ENCODE assay signal across 9 mouse cellular contexts in the genomic region with DNA sequence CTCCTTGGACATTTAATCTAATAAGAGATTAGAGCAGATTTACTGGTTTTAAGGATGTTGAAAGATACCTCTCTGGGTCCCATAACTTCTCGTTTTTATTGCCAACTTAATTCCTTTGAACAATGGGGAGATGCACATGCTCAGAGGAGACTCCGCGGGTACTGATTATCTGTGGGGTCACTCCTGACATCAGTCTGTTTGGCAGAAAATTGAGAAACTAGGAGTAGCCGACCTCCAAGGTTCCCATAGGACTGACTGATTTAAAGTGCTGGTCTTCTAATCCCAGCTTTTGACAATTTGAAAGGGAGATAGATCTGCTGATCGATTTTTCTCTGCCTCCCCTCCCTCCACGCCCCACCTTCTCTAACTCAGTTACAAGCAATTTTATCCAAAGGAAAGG. TPM values are rescaled to one million over a fixed set of nuclear protein-coding genes. Genes with fewer than 3 reads are reported as not detected.
DNase-seq lines count a peak whose midpoint lies in the region; ATAC-seq lines count a peak whose summit lies in the region.
"Had no signal": no experiment of that assay in that cellular context is flagged by ENCODE, and none has a peak within 500 bp of the region (broad histone marks: within the 10 kb centered on the region; RNA-seq: fewer than 3 reads in every experiment).

No protein-coding gene starts in this region.

- peak overlapping the region; percentile 70 for H3K4me3 ChIP-seq in midbrain, embryonic 13.5 days (replicated peaks)
- no peak overlapping the region for H3K4me3 ChIP-seq in midbrain, embryonic 10.5 days
- peak overlapping the region; percentile 15; the same call in 1 of the 2 replicates for H3K4me3 ChIP-seq in limb, embryonic 13.5 days
- H3K4me3 ChIP-seq in heart, embryonic 11.5 days (ENCODE audit: low read depth, low read length), result no peak overlapping the region

- peaks cover 22% of the 10 kb centered on the region for H3K27me3 ChIP-seq in midbrain, embryonic 13.5 days
- H3K27me3 ChIP-seq in midbrain, embryonic 10.5 days (ENCODE audit: low read depth, poor library complexity, severe bottlenecking), result peaks cover 61% of the 10 kb centered on the region
- peaks cover 28% of the 10 kb centered on the region for H3K27me3 ChIP-seq in limb, embryonic 13.5 days
- H3K27me3 ChIP-seq in heart, embryonic 11.5 days (ENCODE audit: control insufficient read depth, insufficient read depth, low read length), result peaks cover 12% of the 10 kb centered on the region

- H3K27ac ChIP-seq in midbrain, embryonic 13.5 days, result peak overlapping the region; percentile 41
- H3K27ac ChIP-seq in midbrain, embryonic 10.5 days (replicated peaks), result no peak overlapping the region
- H3K27ac ChIP-seq in limb, embryonic 13.5 days, result no peak overlapping the region
- H3K27ac ChIP-seq in heart, embryonic 11.5 days (ENCODE audit: low read depth, low read length), result no peak overlapping the region
- H3K27ac ChIP-seq: lung, embryonic 15.5 days had no signal

- 33% methylated on average over 6 of the region's 6 CpGs for WGBS in midbrain, embryonic 13.5 days
- WGBS in midbrain, embryonic 10.5 days, result 49% methylated on average over 6 of the region's 6 CpGs
- 47% methylated on average over 6 of the region's 6 CpGs for WGBS in limb, embryonic 13.5 days
- 59% methylated on average over 6 of the region's 6 CpGs for WGBS in heart, embryonic 11.5 days (ENCODE audit: insufficient replicate concordance)

- peak overlapping the region; percentile 48 for H3K9ac ChIP-seq in midbrain, embryonic 13.5 days (replicated peaks)
- no peak overlapping the region for H3K9ac ChIP-seq in limb, embryonic 13.5 days
- no peak overlapping the region for H3K9ac ChIP-seq in heart, embryonic 11.5 days (ENCODE audit: low read depth, low read length)
- H3K9ac ChIP-seq: lung, embryonic 15.5 days had no signal

- H3K9me3 ChIP-seq in midbrain, embryonic 13.5 days, result no peaks in the 10 kb centered on the region
- no peaks in the 10 kb centered on the region for H3K9me3 ChIP-seq in midbrain, embryonic 10.5 days (replicated peaks)
- no peaks in the 10 kb centered on the region for H3K9me3 ChIP-seq in limb, embryonic 13.5 days
- H3K9me3 ChIP-seq in heart, embryonic 11.5 days (replicated peaks; ENCODE audit: control insufficient read depth, low read length), result no peaks in the 10 kb centered on the region
- H3K9me3 ChIP-seq: lung, embryonic 15.5 days had no signal

- peak; percentile 71 for DNase-seq in cerebellum, adult 9-10 months
- DNase-seq in cerebellum, postnatal 4 days (ENCODE audit: low spot score in 2 of 2), result no peak
- DNase-seq in midbrain, embryonic 10.5 days (ENCODE audit: low spot score), result no peak
- DNase-seq in embryo, embryonic 9.5 days (ENCODE audit: extremely low spot score), result no peak
- DNase-seq in thymus, postnatal 10 days (ENCODE audit: low spot score in 2 of 2), result no peak

- no peaks in the 10 kb centered on the region for H3K36me3 ChIP-seq in midbrain, embryonic 13.5 days
- H3K36me3 ChIP-seq in midbrain, embryonic 10.5 days, result no peaks in the 10 kb centered on the region
- H3K36me3 ChIP-seq in limb, embryonic 13.5 days, result no peaks in the 10 kb centered on the region
- H3K36me3 ChIP-seq in heart, embryonic 11.5 days (ENCODE audit: control insufficient read depth, insufficient read depth, low read length), result no peaks in the 10 kb centered on the region
- H3K36me3 ChIP-seq: lung, embryonic 15.5 days had no signal

- ATAC-seq in midbrain, embryonic 13.5 days, result no peak
- ATAC-seq in limb, embryonic 13.5 days (ENCODE audit: low FRiP score, low read depth), result no peak
- ATAC-seq in heart, embryonic 11.5 days (replicated peaks; ENCODE audit: insufficient number of reproducible peaks, low FRiP score, low TSS enrichment), result no peak

- peaks cover 14% of the 10 kb centered on the region for H3K4me1 ChIP-seq in midbrain, embryonic 13.5 days (replicated peaks)
- peaks cover 27% of the 10 kb centered on the region for H3K4me1 ChIP-seq in midbrain, embryonic 10.5 days
- H3K4me1 ChIP-seq in limb, embryonic 13.5 days, result peaks cover 8% of the 10 kb centered on the region; the same call in 1 of the 2 replicates
- peaks cover 2% of the 10 kb centered on the region; the same call in 1 of the 2 replicates for H3K4me1 ChIP-seq in heart, embryonic 11.5 days (ENCODE audit: control insufficient read depth, insufficient read depth, low read length)

- peak overlapping the region; percentile 49 for H3K4me2 ChIP-seq in midbrain, embryonic 13.5 days (replicated peaks)
- peak overlapping the region; percentile 15; the same call in 1 of the 2 replicates for H3K4me2 ChIP-seq in limb, embryonic 13.5 days (replicated peaks)
- H3K4me2 ChIP-seq in heart, embryonic 11.5 days, result no peak overlapping the region

RNA-seq across cellular contexts. Expression of gene Cnr1, which starts 1.6 kb away (rescaled TPM):
- polyA plus RNA-seq in midbrain, embryonic 13.5 days (2015; fragmentation: Nextera tagmentation; extraction: Ambion mirVana), result 43.9 and 47.1 TPM in 2 replicates
- polyA plus RNA-seq in midbrain, embryonic 10.5 days (2016; fragmentation: Nextera tagmentation; extraction: Ambion mirVana), result 4.6 and 9.6 TPM in 2 replicates
- polyA plus RNA-seq in limb, embryonic 13.5 days (2015; fragmentation: Nextera tagmentation; extraction: Ambion mirVana), result 4.7 and 4.8 TPM in 2 replicates
- 0.82 and 0.86 TPM in 2 replicates for polyA plus RNA-seq in heart, embryonic 11.5 days (2014; fragmentation: Nextera tagmentation; extraction: Ambion mirVana)

Comparison
In these comparisons a context has a peak if more than half of its experiments do, and no peak if none do; other contexts are left out.
1. H3K4me3 ChIP-seq: peak in midbrain, embryonic 13.5 days (single experiment) and limb, embryonic 13.5 days (single experiment); none in midbrain, embryonic 10.5 days (single experiment) and heart, embryonic 11.5 days (single experiment).